Mouse (Mus musculus) megakaryocyte, embryonic 14.5 days (primary cell): ENCODE measurements around the gene Gcgr.

ENCODE experiments used
- FLI1 ChIP-seq: IDR thresholded peaks from 2 replicates; pipeline ENCODE4 v1.6.1; 2012; ENCODE audit warnings: low read length, inconsistent platforms, mixed read lengths
- GATA1 ChIP-seq: IDR thresholded peaks from 3 replicates; pipeline ENCODE4 v1.6.1; 2012; ENCODE audit warnings: mixed read lengths, low read length, inconsistent platforms, borderline replicate concordance

DNA sequence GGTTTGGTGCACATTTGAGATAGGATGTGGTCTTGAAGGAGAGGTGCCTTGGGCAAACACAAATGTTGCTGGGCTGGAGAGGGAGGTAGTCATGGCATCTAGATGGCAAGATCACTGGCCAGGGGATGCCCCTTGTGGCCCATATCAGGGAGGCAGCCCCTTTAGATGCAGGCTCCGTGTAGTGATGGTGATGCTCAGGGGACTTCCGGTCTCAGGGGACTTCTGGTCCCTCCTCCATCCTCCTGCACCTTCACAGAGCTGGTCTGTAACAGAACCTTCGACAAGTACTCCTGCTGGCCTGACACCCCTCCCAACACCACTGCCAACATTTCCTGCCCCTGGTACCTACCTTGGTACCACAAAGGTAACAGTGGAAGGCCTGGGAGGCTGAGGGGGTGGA is 5.3 kb downstream of the Gcgr start:
- TF ChIP-seq GATA1 (no peak), FLI1 (no peak)
